Mouse (Mus musculus) retina, adult 2 months (tissue): ENCODE data around the gene Bcan.

Experiments used
- DNase-seq: peaks from one replicate; pipeline ENCODE4 v3.0.0-alpha.2; 2012; ENCODE audit warnings: low read depth, low spot score

Bcan gene

GRCm38 (mm10) chr3:87972203-87972664 lies 27.8 kb downstream of the Bcan start:
- DNase-seq = no peak

GRCm38 (mm10) chr3:87971489-87972202 lies 28.4 kb downstream of the Bcan start:
- no peak for DNase-seq

GRCm38 (mm10) chr3:87970939-87971488 lies 29.0 kb downstream of the Bcan start, which contains the start of gene Nes:
Gene Nes, plus strand, starts transcription at chr3:87971078.
- no peak for DNase-seq

- DNase-seq = peak; percentile 26
These were observed 29.7 kb downstream of the Bcan start for GRCm38 (mm10) chr3:87970184-87970938.

GRCm38 (mm10) chr3:87960586-87961191 lies 39.3 kb downstream of the Bcan start:
- DNase-seq = peak; percentile 58

- DNase-seq = no peak
These were observed 39.8 kb downstream of the Bcan start for GRCm38 (mm10) chr3:87960191-87960585.

GRCm38 (mm10) chr3:87959371-87959770 lies 40.7 kb downstream of the Bcan start:
- DNase-seq = no peak

- DNase-seq = no peak
These were observed 41.1 kb downstream of the Bcan start for GRCm38 (mm10) chr3:87958967-87959366.

GRCm38 (mm10) chr3:87958476-87958875 lies 41.6 kb downstream of the Bcan start:
- no peak for DNase-seq

GRCm38 (mm10) chr3:87958056-87958455 lies 42.0 kb downstream of the Bcan start:
- DNase-seq = no peak

GRCm38 (mm10) chr3:87952440-87952839 lies 47.6 kb downstream of the Bcan start:
- DNase-seq = no peak

- no peak for DNase-seq
These were observed 48.1 kb downstream of the Bcan start for GRCm38 (mm10) chr3:87951946-87952345.

- no peak for DNase-seq
These were observed 50.0 kb downstream of the Bcan start for GRCm38 (mm10) chr3:87949955-87950515.

GRCm38 (mm10) chr3:87949266-87949954 lies 50.6 kb downstream of the Bcan start:
- DNase-seq = no peak

- no peak for DNase-seq
These were observed 51.4 kb downstream of the Bcan start, which contains the start of gene Crabp2 for GRCm38 (mm10) chr3:87948378-87949265. Gene Crabp2, plus strand, starts transcription at chr3:87948666.

- DNase-seq = no peak
These were observed 52.2 kb downstream of the Bcan start for GRCm38 (mm10) chr3:87947811-87948199.

- DNase-seq = no peak
These were observed 52.8 kb downstream of the Bcan start for GRCm38 (mm10) chr3:87947056-87947810.

- no peak for DNase-seq
These were observed 53.5 kb downstream of the Bcan start for GRCm38 (mm10) chr3:87946541-87946860.

- no peak for DNase-seq
These were observed 54.1 kb downstream of the Bcan start for GRCm38 (mm10) chr3:87945781-87946540.
